Mouse (Mus musculus) C2C12 (cell line): ENCODE results near the gene Vsir. TPM values are rescaled to one million over a fixed set of nuclear protein-coding genes. Genes with fewer than 3 reads are reported as not detected.

Experiments
- H3K27me3 ChIP-seq: one replicate; pipeline ENCODE4 v1.6.1; 2011; ENCODE audit not compliant: control insufficient read depth, insufficient read depth, insufficient read length
- H3K36me3 ChIP-seq: one replicate; pipeline ENCODE4 v1.6.1; 2011; ENCODE audit not compliant: control insufficient read depth, insufficient read depth
- H3K4me3 ChIP-seq: one replicate; pipeline ENCODE4 v1.5.1; 2011; ENCODE audit warnings: mild to moderate bottlenecking, control low read depth; ENCODE audit not compliant: poor library complexity, insufficient read depth, severe bottlenecking
- H3K79me2 ChIP-seq: one replicate; pipeline ENCODE4 v1.6.1; 2011; ENCODE audit not compliant: control insufficient read depth, insufficient read depth
- H3K79me3 ChIP-seq: one replicate; pipeline ENCODE4 v1.6.1; 2011; ENCODE audit warnings: low read depth, control low read depth
- H3ac ChIP-seq: one replicate; pipeline ENCODE3; 2011; ENCODE audit warnings: low read depth; ENCODE audit not compliant: control insufficient read depth, insufficient read length
- CEBPB ChIP-seq: IDR thresholded peaks from one replicate; pipeline ENCODE4 v1.6.1; 2011; ENCODE audit warnings: low read depth, mild to moderate bottlenecking, control low read depth, moderate library complexity
- CTCF ChIP-seq: IDR thresholded peaks from one replicate; pipeline ENCODE4 v1.5.1; 2011; ENCODE audit not compliant: control insufficient read depth, insufficient read depth, insufficient read length
- FOSL1 ChIP-seq: IDR thresholded peaks from one replicate; pipeline ENCODE4 v1.8.0; 2011; ENCODE audit warnings: mild to moderate bottlenecking, low read length; ENCODE audit not compliant: poor library complexity, insufficient read depth, severe bottlenecking
- MAX ChIP-seq: IDR thresholded peaks from one replicate; pipeline ENCODE4 v1.6.1; 2011; ENCODE audit warnings: mild to moderate bottlenecking, control low read depth
- MYOD1 ChIP-seq: IDR thresholded peaks from one replicate; pipeline ENCODE4 v1.6.1; 2011; ENCODE audit warnings: low read depth; ENCODE audit not compliant: control insufficient read depth, insufficient read length
- MYOG ChIP-seq: IDR thresholded peaks from one replicate; pipeline ENCODE4 v1.6.1; 2011; ENCODE audit not compliant: control insufficient read depth, insufficient read length; ENCODE audit errors: extremely low read depth
- USF1 ChIP-seq: IDR thresholded peaks from one replicate; pipeline ENCODE4 v1.6.1; 2011; ENCODE audit warnings: low read depth, mild to moderate bottlenecking, control low read depth, moderate library complexity
- polyA plus RNA-seq: library from polyadenylated mRNA; unstranded; fragments of >200 nt; fragmentation: generic; extraction: Trizol; gene quantifications from one replicate; pipeline ENCODE4 v1.2.1, GENCODE M21; 2012; ENCODE audit warnings: missing spikeins

Gene Vsir
- polyA plus RNA-seq, 1 experiment = 0.68 TPM

- TF ChIP-seq CEBPB (no peak), FOSL1 (no peak), MYOD1 (no peak)
- H3ac ChIP-seq = no peak overlapping the region
- no peak overlapping the region for H3K4me3 ChIP-seq
Measured at GRCm38 (mm10) chr10:60371596-60372386, 25.1 kb downstream of the Vsir start.

GRCm38 (mm10) chr10:60373543-60373936 lies 26.9 kb downstream of the Vsir start:
- Histone ChIP-seq H3K4me3 (no peak overlapping the region), H3K36me3 (no peaks in the 10 kb centered on the region), H3ac (no peak overlapping the region), H3K79me2 (no peaks in the 10 kb centered on the region), H3K79me3 (no peaks in the 10 kb centered on the region), H3K27me3 (no peaks in the 10 kb centered on the region)
- TF ChIP-seq FOSL1 = no peak
- TF ChIP-seq MYOG = no peak
- no peak for TF ChIP-seq CTCF
- no peak for TF ChIP-seq CEBPB
- no peak for TF ChIP-seq MAX
- TF ChIP-seq USF1 = no peak
- no peak for TF ChIP-seq MYOD1

More at GRCm38 (mm10) chr10:60371596-60372386, 25.1 kb downstream of the Vsir start:
- H3K27me3 ChIP-seq = no peaks in the 10 kb centered on the region
- no peaks in the 10 kb centered on the region for H3K79me2 ChIP-seq
- no peaks in the 10 kb centered on the region for H3K79me3 ChIP-seq
- H3K36me3 ChIP-seq = no peaks in the 10 kb centered on the region

- no peak overlapping the region for H3K4me3 ChIP-seq
- peak; percentile 70 for TF ChIP-seq MYOD1
- no peak for TF ChIP-seq MYOG
- no peak for TF ChIP-seq FOSL1
- no peak for TF ChIP-seq CEBPB
- TF ChIP-seq USF1 = no peak
- TF ChIP-seq MAX = peak; percentile 68
- no peaks in the 10 kb centered on the region for H3K79me2 ChIP-seq
- H3ac ChIP-seq = no peak overlapping the region
- no peaks in the 10 kb centered on the region for H3K79me3 ChIP-seq
- H3K36me3 ChIP-seq = no peaks in the 10 kb centered on the region
- no peaks in the 10 kb centered on the region for H3K27me3 ChIP-seq
Measured at GRCm38 (mm10) chr10:60373937-60374578, 27.4 kb downstream of the Vsir start.

- H3K27me3 ChIP-seq = no peaks in the 10 kb centered on the region
- H3K36me3 ChIP-seq = no peaks in the 10 kb centered on the region
- no peak overlapping the region for H3K4me3 ChIP-seq
- H3K79me2 ChIP-seq = no peaks in the 10 kb centered on the region
- TF ChIP-seq CEBPB (no peak), MYOD1 (no peak), USF1 (no peak), FOSL1 (no peak), MYOG (no peak), CTCF (no peak), MAX (no peak)
- no peak overlapping the region for H3ac ChIP-seq
- no peaks in the 10 kb centered on the region for H3K79me3 ChIP-seq
Measured at GRCm38 (mm10) chr10:60376704-60377103, 30.1 kb downstream of the Vsir start.

- Histone ChIP-seq H3K79me3 (no peaks in the 10 kb centered on the region), H3ac (peak overlapping the region; percentile 15)
Measured at GRCm38 (mm10) chr10:60379419-60379957, 32.8 kb downstream of the Vsir start.

More at GRCm38 (mm10) chr10:60379419-60379957, 32.8 kb downstream of the Vsir start:
- H3K4me3 ChIP-seq = no peak overlapping the region
- H3K36me3 ChIP-seq = no peaks in the 10 kb centered on the region
- H3K79me2 ChIP-seq = no peaks in the 10 kb centered on the region
- H3K27me3 ChIP-seq = no peaks in the 10 kb centered on the region
- TF ChIP-seq MYOD1 (peak; percentile 86), CEBPB (no peak)
